Mouse (Mus musculus) intestine, postnatal 0 days (tissue): ENCODE results near the gene Gga1. TPM values are rescaled to one million over a fixed set of nuclear protein-coding genes. Genes with fewer than 3 reads are reported as not detected.

Experiments
- ATAC-seq: fragments of 200-750 bp; cut with Nextera tagmentation; 2 replicates; pipeline ENCODE4 v1.8.0; 2017; ENCODE audit warnings: mild to moderate bottlenecking, moderate TSS enrichment, moderate library complexity
- H3K27ac ChIP-seq: fragments of 300-500 bp; sonication (generic); 2 replicates; pipeline ENCODE4 v1.5.1; 2014; ENCODE audit warnings: mild to moderate bottlenecking, low read depth, low read length, moderate library complexity
- H3K27me3 ChIP-seq: fragments of 300-500 bp; sonication (generic); replicated peaks from 2 replicates; pipeline ENCODE4 v1.6.1; 2014; ENCODE audit warnings: low read length, mixed read lengths; ENCODE audit not compliant: control insufficient read depth, insufficient read depth
- H3K36me3 ChIP-seq: fragments of 300-500 bp; sonication (generic); 2 replicates; pipeline ENCODE4 v1.6.1; 2014; ENCODE audit warnings: mild to moderate bottlenecking, moderate library complexity; ENCODE audit not compliant: control insufficient read depth, insufficient read depth
- H3K4me1 ChIP-seq: fragments of 300-500 bp; sonication (generic); replicated peaks from 2 replicates; pipeline ENCODE4 v1.6.1; 2014; ENCODE audit warnings: antibody characterized with exemption, low read length, mixed read lengths; ENCODE audit not compliant: control insufficient read depth, insufficient read depth
- H3K4me2 ChIP-seq: fragments of 300-500 bp; sonication (generic); replicated peaks from 2 replicates; pipeline ENCODE4 v1.6.1; 2014; ENCODE audit warnings: low read depth, mild to moderate bottlenecking, moderate library complexity
- H3K4me3 ChIP-seq: fragments of 300-500 bp; sonication (generic); 2 replicates; pipeline ENCODE4 v1.5.1; 2014; ENCODE audit warnings: low read depth, low read length
- H3K9ac ChIP-seq: fragments of 300-500 bp; sonication (generic); 2 replicates; pipeline ENCODE4 v1.6.1; 2014; ENCODE audit warnings: mild to moderate bottlenecking, low read depth, low read length
- H3K9me3 ChIP-seq: fragments of 300-500 bp; sonication (generic); 2 replicates; pipeline ENCODE4 v1.6.1; 2016; ENCODE audit warnings: mixed run types; ENCODE audit not compliant: control insufficient read depth
- CTCF ChIP-seq: sonication (generic); IDR thresholded peaks from 2 replicates; pipeline ENCODE4 v1.5.1; 2016; ENCODE audit warnings: low read depth, mild to moderate bottlenecking, control low read depth, antibody characterized with exemption, moderate library complexity
- WGBS: fragments of 180-500 bp; shearing (Covaris S2); extraction: QIAGEN DNeasy Blood & Tissue Kit; methylation state at CpG from one replicate; pipeline ENCODE4 v1.1.7; 2014; 5-methylcytosine and 5-hydroxymethylcytosine counted together
- polyA plus RNA-seq: library from polyadenylated mRNA; unstranded; fragments of >200 nt; fragmentation: Nextera tagmentation; extraction: Ambion mirVana; gene quantifications from 2 replicates; pipeline ENCODE4 v1.2.1, GENCODE M21; 2015

The Gga1 gene
- polyA plus RNA-seq, 1 experiment from 2014 or later = 40.1 TPM

DNA sequence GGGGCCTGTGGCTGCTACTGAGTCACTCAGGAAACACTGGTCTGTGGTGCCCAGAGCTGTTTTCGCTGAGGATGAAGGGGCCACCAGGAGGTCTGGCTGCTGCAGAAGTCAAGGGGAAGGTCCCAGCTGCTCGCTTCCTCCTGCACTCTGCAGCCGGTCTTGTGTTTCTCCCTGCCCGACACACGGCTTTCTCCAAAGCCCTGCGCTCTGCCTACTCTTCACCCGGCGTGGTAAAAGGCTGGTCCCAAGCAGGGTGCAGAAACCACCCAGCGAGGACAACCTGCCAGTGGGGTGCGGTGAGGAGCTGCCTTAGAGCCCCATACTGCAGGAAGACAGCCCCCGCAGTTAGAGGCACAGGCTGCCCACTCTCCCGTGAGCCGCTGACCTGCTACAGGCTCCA lies 17.7 kb downstream of the Gga1 start:
- ATAC-seq = no peak
- 76% methylated on average over 13 of the region's 13 CpGs for WGBS

GRCm38 (mm10) chr15:78895741-78896140 lies 18.8 kb downstream of the Gga1 start:
- Histone ChIP-seq H3K9me3 (no peaks in the 10 kb centered on the region), H3K36me3 (peaks cover 40% of the 10 kb centered on the region), H3K9ac (no peak overlapping the region), H3K27ac (no peak overlapping the region), H3K4me1 (peaks cover 14% of the 10 kb centered on the region), H3K4me2 (no peak overlapping the region), H3K4me3 (no peak overlapping the region), H3K27me3 (no peaks in the 10 kb centered on the region)
- no peak for ATAC-seq
- no peak for TF ChIP-seq CTCF
- 81% methylated on average over 2 of the region's 2 CpGs for WGBS

More for the DNA sequence above, 17.7 kb downstream of the Gga1 start:
- no peak overlapping the region for H3K9ac ChIP-seq
- H3K27ac ChIP-seq = no peak overlapping the region; the same call in 1 of the 2 replicates
- H3K9me3 ChIP-seq = no peaks in the 10 kb centered on the region
- TF ChIP-seq CTCF = no peak
- no peak overlapping the region for H3K4me3 ChIP-seq
- peaks cover 7% of the 10 kb centered on the region for H3K4me1 ChIP-seq
- H3K36me3 ChIP-seq = peaks cover 49% of the 10 kb centered on the region
- H3K4me2 ChIP-seq = no peak overlapping the region
- H3K27me3 ChIP-seq = no peaks in the 10 kb centered on the region

- peaks cover 36% of the 10 kb centered on the region for H3K36me3 ChIP-seq
- no peak overlapping the region for H3K9ac ChIP-seq
- no peaks in the 10 kb centered on the region for H3K9me3 ChIP-seq
- no peak for ATAC-seq
- H3K4me1 ChIP-seq = peaks cover 14% of the 10 kb centered on the region
- H3K27me3 ChIP-seq = no peaks in the 10 kb centered on the region
- H3K4me2 ChIP-seq = no peak overlapping the region
- H3K4me3 ChIP-seq = no peak overlapping the region
- no peak overlapping the region for H3K27ac ChIP-seq
- no peak for TF ChIP-seq CTCF
- 78% methylated on average over 3 of the region's 3 CpGs for whole genome bisulfite sequencing
Observed at GRCm38 (mm10) chr15:78896149-78896548, 19.2 kb downstream of the Gga1 start.

DNA sequence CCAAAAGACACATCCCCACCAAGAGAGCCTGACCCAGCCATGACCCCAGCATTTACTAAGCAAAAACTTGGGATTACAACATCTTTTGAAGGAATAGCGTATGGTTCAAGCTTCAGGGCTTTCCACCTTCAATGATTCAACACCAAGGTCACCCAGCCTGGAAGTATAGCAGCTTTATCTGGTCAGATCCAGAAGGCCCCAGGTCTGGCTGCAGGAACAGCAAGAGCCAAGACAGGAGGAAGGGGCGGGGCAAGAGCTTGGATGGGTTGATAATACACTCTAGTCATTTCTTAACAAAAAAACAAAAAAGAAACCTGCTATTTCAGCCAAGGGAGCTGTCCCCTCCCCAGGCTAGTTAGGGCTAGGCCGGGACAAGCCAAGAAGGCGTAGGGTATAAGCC lies 20.5 kb downstream of the Gga1 start:
- WGBS = 79% methylated on average over 4 of the region's 4 CpGs
- Histone ChIP-seq H3K36me3 (peaks cover 22% of the 10 kb centered on the region), H3K4me1 (peaks cover 14% of the 10 kb centered on the region), H3K9me3 (no peaks in the 10 kb centered on the region), H3K27ac (no peak overlapping the region), H3K4me2 (no peak overlapping the region), H3K27me3 (no peaks in the 10 kb centered on the region), H3K4me3 (no peak overlapping the region), H3K9ac (no peak overlapping the region)
- no peak for TF ChIP-seq CTCF
- no peak for ATAC-seq

DNA sequence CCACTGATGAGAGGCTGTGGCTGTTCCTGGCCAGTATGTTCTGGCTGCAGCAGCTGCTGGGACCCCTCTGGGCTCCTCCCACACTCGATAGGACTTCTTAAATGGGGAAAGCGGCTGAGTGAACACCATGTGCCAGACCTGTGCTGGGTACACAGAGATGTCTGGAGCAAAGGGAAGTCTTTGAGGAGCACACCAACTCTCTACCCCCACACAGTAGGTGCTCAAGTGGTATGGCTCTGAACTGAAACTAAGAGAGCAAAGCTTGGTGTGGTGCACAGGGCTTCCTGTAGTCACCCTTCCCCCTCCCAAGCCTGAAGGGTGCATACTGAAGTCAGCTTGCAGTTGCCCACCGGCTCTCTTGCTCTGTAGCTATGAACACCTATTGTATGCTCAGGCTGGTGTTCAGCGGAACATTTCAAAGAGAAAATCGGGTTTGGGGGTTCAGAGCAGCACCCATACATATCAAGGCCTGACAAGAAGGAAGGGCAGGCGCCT lies 21.6 kb downstream of the Gga1 start:
- peaks cover 12% of the 10 kb centered on the region for H3K36me3 ChIP-seq
- no peak for TF ChIP-seq CTCF
- H3K27ac ChIP-seq = no peak overlapping the region
- peaks cover 14% of the 10 kb centered on the region for H3K4me1 ChIP-seq
- no peak overlapping the region for H3K4me3 ChIP-seq
- H3K4me2 ChIP-seq = peak overlapping the region; percentile 88
- H3K9ac ChIP-seq = no peak overlapping the region
- H3K9me3 ChIP-seq = no peaks in the 10 kb centered on the region
- no peaks in the 10 kb centered on the region for H3K27me3 ChIP-seq
- no peak for ATAC-seq
- 61% methylated on average over 6 of the region's 6 CpGs for WGBS

DNA sequence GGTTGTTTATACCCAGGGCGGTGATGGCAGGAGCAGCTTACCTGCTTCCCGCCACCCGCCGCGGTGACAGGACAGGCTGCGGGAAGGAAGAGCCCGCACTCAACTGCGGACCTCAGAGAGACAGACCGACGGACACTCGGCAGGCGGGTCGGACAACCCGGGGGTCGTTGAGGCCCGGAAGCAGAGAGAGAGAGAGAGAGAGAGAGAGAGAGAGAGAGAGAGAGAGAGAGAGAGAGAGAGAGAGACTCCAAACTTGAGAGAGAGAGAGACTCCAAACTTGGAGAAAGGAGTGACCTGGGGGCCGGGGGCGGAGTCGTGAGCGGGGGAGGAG lies 22.4 kb downstream of the Gga1 start, which contains the start of gene Gm49510:
TSS of gene Gm49510 (plus strand) at position 259 of the 331 bp plus-strand sequence.
- TF ChIP-seq CTCF = no peak
- Histone ChIP-seq H3K4me1 (peaks cover 14% of the 10 kb centered on the region), H3K4me2 (peak within 1 kb of the TSS; percentile 88), H3K27ac (peak within 1 kb of the TSS; percentile 41; the same call in 1 of the 2 replicates), H3K4me3 (peak within 1 kb of the TSS; percentile 59), H3K27me3 (no peaks in the 10 kb centered on the region), H3K9ac (peak within 1 kb of the TSS; percentile 54), H3K36me3 (peaks cover 11% of the 10 kb centered on the region; the same call in 1 of the 2 replicates), H3K9me3 (no peaks in the 10 kb centered on the region)
- WGBS = 2% methylated on average over 20 of the region's 20 CpGs
- ATAC-seq = no peak
